Mouse (Mus musculus) intestine, embryonic 16.5 days (tissue): Measurements from ENCODE around the gene Wfdc1. TPM values are rescaled to one million over a fixed set of nuclear protein-coding genes. Genes with fewer than 3 reads are reported as not detected.

ENCODE experiments used
- ATAC-seq: fragments of 200-750 bp; cut with Nextera tagmentation; 2 replicates; pipeline ENCODE4 v1.8.0; 2017; ENCODE audit warnings: moderate TSS enrichment, moderate library complexity
- H3K27ac ChIP-seq: fragments of 300-500 bp; sonication (generic); 2 replicates; pipeline ENCODE4 v1.5.1; 2014; ENCODE audit warnings: mild to moderate bottlenecking, low read length
- H3K27me3 ChIP-seq: fragments of 300-500 bp; sonication (generic); replicated peaks from 2 replicates; pipeline ENCODE4 v1.6.1; 2014; ENCODE audit warnings: low read length, control low read depth, mixed read lengths; ENCODE audit not compliant: control insufficient read depth, insufficient read depth
- H3K36me3 ChIP-seq: fragments of 300-500 bp; sonication (generic); 2 replicates; pipeline ENCODE4 v1.6.1; 2014; ENCODE audit warnings: low read length, control low read depth; ENCODE audit not compliant: control insufficient read depth, insufficient read depth
- H3K4me1 ChIP-seq: fragments of 300-500 bp; sonication (generic); 2 replicates; pipeline ENCODE4 v1.6.1; 2014; ENCODE audit warnings: low read length, control low read depth, mixed read lengths; ENCODE audit not compliant: control insufficient read depth, insufficient read depth
- H3K4me2 ChIP-seq: fragments of 300-500 bp; sonication (generic); 2 replicates; pipeline ENCODE4 v1.6.1; 2014; ENCODE audit warnings: low read depth, low read length, control low read depth
- H3K4me3 ChIP-seq: fragments of 300-500 bp; sonication (generic); 2 replicates; pipeline ENCODE4 v1.5.1; 2014; ENCODE audit warnings: mild to moderate bottlenecking, low read length
- H3K9ac ChIP-seq: fragments of 300-500 bp; sonication (generic); 2 replicates; pipeline ENCODE4 v1.6.1; 2014; ENCODE audit warnings: low read depth, low read length
- H3K9me3 ChIP-seq: fragments of 300-500 bp; sonication (generic); 2 replicates; pipeline ENCODE4 v1.6.1; 2016; ENCODE audit warnings: low read length, control low read depth; ENCODE audit not compliant: control insufficient read depth
- WGBS: fragments of 180-500 bp; shearing (Covaris S2); extraction: QIAGEN DNeasy Blood & Tissue Kit; methylation state at CpG from one replicate; pipeline ENCODE4 v1.1.7; 2014; 5-methylcytosine and 5-hydroxymethylcytosine counted together
- polyA plus RNA-seq: library from polyadenylated mRNA; unstranded; fragments of >200 nt; fragmentation: Nextera tagmentation; extraction: Ambion mirVana; gene quantifications from 2 replicates; pipeline ENCODE4 v1.2.1, GENCODE M21; 2015

Gene Wfdc1
- polyA plus RNA-seq, 1 experiment from 2014 or later = 4.6 TPM

GRCm38 (mm10) chr8:119728351-119728895 is 62.3 kb downstream of the Wfdc1 start:
- Histone ChIP-seq H3K4me1 (peaks cover 9% of the 10 kb centered on the region), H3K36me3 (no peaks in the 10 kb centered on the region), H3K9ac (no peak overlapping the region), H3K4me3 (no peak overlapping the region), H3K4me2 (no peak overlapping the region), H3K27ac (no peak overlapping the region), H3K9me3 (no peaks in the 10 kb centered on the region), H3K27me3 (no peaks in the 10 kb centered on the region)
- WGBS = 85% methylated on average over 8 of the region's 8 CpGs
- ATAC-seq = no peak

GRCm38 (mm10) chr8:119732072-119732471 is 65.9 kb downstream of the Wfdc1 start:
- Histone ChIP-seq H3K27ac (0 out of 2 replicates have a peak overlapping the region, but pooled peaks have one; percentile 11), H3K4me2 (no peak overlapping the region), H3K27me3 (no peaks in the 10 kb centered on the region), H3K9me3 (no peaks in the 10 kb centered on the region), H3K9ac (0 out of 2 replicates have a peak overlapping the region, but pooled peaks have one; percentile 17), H3K4me3 (no peak overlapping the region), H3K36me3 (no peaks in the 10 kb centered on the region), H3K4me1 (peaks cover 14% of the 10 kb centered on the region)
- ATAC-seq = 0 out of 2 replicates have a peak, but pooled peaks have one; percentile 50
- WGBS = 64% methylated on average over 13 of the region's 13 CpGs

- no peaks in the 10 kb centered on the region for H3K27me3 ChIP-seq
- 91% methylated on average over 10 of the region's 10 CpGs for WGBS
- no peak overlapping the region for H3K4me3 ChIP-seq
- peaks cover 14% of the 10 kb centered on the region for H3K4me1 ChIP-seq
- no peaks in the 10 kb centered on the region for H3K9me3 ChIP-seq
- no peak for ATAC-seq
- H3K36me3 ChIP-seq = no peaks in the 10 kb centered on the region
- no peak overlapping the region for H3K27ac ChIP-seq
- no peak overlapping the region for H3K9ac ChIP-seq
- no peak overlapping the region for H3K4me2 ChIP-seq
Observed at GRCm38 (mm10) chr8:119736348-119736917, 70.3 kb downstream of the Wfdc1 start.

- Histone ChIP-seq H3K4me1 (peaks cover 12% of the 10 kb centered on the region), H3K4me3 (no peak overlapping the region), H3K27me3 (no peaks in the 10 kb centered on the region), H3K27ac (no peak overlapping the region), H3K36me3 (no peaks in the 10 kb centered on the region), H3K9ac (no peak overlapping the region), H3K4me2 (no peak overlapping the region), H3K9me3 (no peaks in the 10 kb centered on the region)
- 66% methylated on average over 11 of the region's 11 CpGs for WGBS
- ATAC-seq = no peak
Observed at GRCm38 (mm10) chr8:119737093-119737900, 71.1 kb downstream of the Wfdc1 start.

Other genes starting within 250 kb of the Wfdc1 start
- gene Osgin1, start 232.2 kb upstream of the Wfdc1 start, polyA plus RNA-seq = 8.0 and 9.2 TPM in 2 replicates
- 1.3 and 1.6 TPM in 2 replicates for gene Necab2, start 219.6 kb upstream of the Wfdc1 start, polyA plus RNA-seq
- gene Slc38a8, start 164.7 kb upstream of the Wfdc1 start, polyA plus RNA-seq = 0.05 and 0.06 TPM in 2 replicates
- 78.0 and 82.5 TPM in 2 replicates for gene Mbtps1, start 107.6 kb upstream of the Wfdc1 start, polyA plus RNA-seq
- gene Hsdl1, start 91.2 kb upstream of the Wfdc1 start, polyA plus RNA-seq = 32.3 and 33.3 TPM in 2 replicates
- gene Dnaaf1, start 91.1 kb upstream of the Wfdc1 start, polyA plus RNA-seq = 2.6 and 3.5 TPM in 2 replicates
- 11.6 and 11.9 TPM in 2 replicates for gene Taf1c, start 61.1 kb upstream of the Wfdc1 start, polyA plus RNA-seq
- gene Adad2, start 53.6 kb upstream of the Wfdc1 start, polyA plus RNA-seq = 0.09 TPM in 1 of 2 replicates, not detected in the other
- 0.23 TPM in 2 replicates for gene Kcng4, start 30.7 kb upstream of the Wfdc1 start, polyA plus RNA-seq
- gene Atp2c2, start 33.6 kb downstream of the Wfdc1 start, polyA plus RNA-seq = 6.4 and 6.8 TPM in 2 replicates
- gene Tldc1, start 112.1 kb downstream of the Wfdc1 start, polyA plus RNA-seq = 17.8 and 18.1 TPM in 2 replicates
- 248 and 262 TPM in 2 replicates for gene Cotl1, start 174.2 kb downstream of the Wfdc1 start, polyA plus RNA-seq
- gene Klhl36, start 195.9 kb downstream of the Wfdc1 start, polyA plus RNA-seq = 11.5 and 12.2 TPM in 2 replicates
- gene Usp10, start 244.0 kb downstream of the Wfdc1 start, polyA plus RNA-seq = 124 and 125 TPM in 2 replicates
- gene Gm20388, start 244.5 kb downstream of the Wfdc1 start, polyA plus RNA-seq = 5.8 and 7.1 TPM in 2 replicates